Mouse (Mus musculus) heart, embryonic 15.5 days (tissue): ENCODE data around the gene Slc39a13. TPM values are rescaled to one million over a fixed set of nuclear protein-coding genes. Genes with fewer than 3 reads are reported as not detected.

Experiments used
- ATAC-seq: fragments of 200-750 bp; cut with Nextera tagmentation; replicated peaks from 2 replicates; pipeline ENCODE4 v1.8.0; 2017; ENCODE audit warnings: low read depth, moderate TSS enrichment; ENCODE audit not compliant: insufficient number of reproducible peaks, insufficient read depth, low FRiP score
- H3K27ac ChIP-seq: fragments of 300-500 bp; sonication (generic); 2 replicates; pipeline ENCODE4 v1.5.1; 2015; ENCODE audit warnings: mild to moderate bottlenecking, inconsistent platforms
- H3K27me3 ChIP-seq: fragments of 300-500 bp; sonication (generic); 2 replicates; pipeline ENCODE4 v1.6.1; 2015; ENCODE audit warnings: inconsistent platforms
- H3K36me3 ChIP-seq: fragments of 300-500 bp; sonication (generic); 2 replicates; pipeline ENCODE4 v1.6.1; 2015; ENCODE audit warnings: mild to moderate bottlenecking, inconsistent platforms
- H3K4me1 ChIP-seq: fragments of 300-500 bp; sonication (generic); replicated peaks from 2 replicates; pipeline ENCODE4 v1.6.1; 2015; ENCODE audit warnings: inconsistent platforms
- H3K4me2 ChIP-seq: fragments of 300-500 bp; sonication (generic); 2 replicates; pipeline ENCODE4 v1.6.1; 2015; ENCODE audit warnings: inconsistent platforms, mild to moderate bottlenecking, moderate library complexity
- H3K4me3 ChIP-seq: fragments of 300-500 bp; sonication (generic); 2 replicates; pipeline ENCODE4 v1.5.1; 2015; ENCODE audit warnings: mild to moderate bottlenecking, inconsistent platforms
- H3K9ac ChIP-seq: fragments of 300-500 bp; sonication (generic); 2 replicates; pipeline ENCODE4 v1.6.1; 2015; ENCODE audit warnings: mild to moderate bottlenecking, inconsistent platforms
- H3K9me3 ChIP-seq: fragments of 300-500 bp; sonication (generic); replicated peaks from 2 replicates; pipeline ENCODE4 v1.6.1; 2016; ENCODE audit warnings: inconsistent platforms
- WGBS: fragments of 180-500 bp; shearing (Covaris S2); methylation state at CpG from one replicate; pipeline ENCODE4 v1.1.7; 2015; ENCODE audit warnings: mixed read lengths; 5-methylcytosine and 5-hydroxymethylcytosine counted together
- polyA plus RNA-seq: library from polyadenylated mRNA; unstranded; fragments of >200 nt; fragmentation: Nextera tagmentation; extraction: Ambion mirVana; gene quantifications from 2 replicates; pipeline ENCODE4 v1.2.1, GENCODE M21; 2015

Slc39a13 gene
- polyA plus RNA-seq, 1 experiment from 2014 or later, result 53.5 TPM

GRCm38 (mm10) chr2:91079026-91079384 lies 8.8 kb upstream of the Slc39a13 start:
- peak overlapping the region; percentile 69 for H3K9ac ChIP-seq
- H3K9me3 ChIP-seq, result no peaks in the 10 kb centered on the region
- ATAC-seq, result no peak; the same call in 1 of the 2 replicates
- H3K27me3 ChIP-seq, result no peaks in the 10 kb centered on the region
- peak overlapping the region; percentile 83 for H3K4me2 ChIP-seq
- peak overlapping the region; percentile 16; the same call in 1 of the 2 replicates for H3K27ac ChIP-seq
- peak overlapping the region; percentile 56 for H3K4me3 ChIP-seq
- peaks cover 18% of the 10 kb centered on the region for H3K4me1 ChIP-seq
- no peaks in the 10 kb centered on the region for H3K36me3 ChIP-seq
- 23% methylated on average over 5 of the region's 5 CpGs for whole genome bisulfite sequencing

- H3K4me2 ChIP-seq, result peak overlapping the region; percentile 83
- peaks cover 18% of the 10 kb centered on the region for H3K4me1 ChIP-seq
- H3K36me3 ChIP-seq, result no peaks in the 10 kb centered on the region
- H3K27me3 ChIP-seq, result no peaks in the 10 kb centered on the region
- ATAC-seq, result peak; percentile 62
- H3K27ac ChIP-seq, result peak overlapping the region; percentile 16; the same call in 1 of the 2 replicates
- peak overlapping the region; percentile 56 for H3K4me3 ChIP-seq
- under 1% methylated on average over 34 of the region's 36 CpGs for WGBS
- peak overlapping the region; percentile 69 for H3K9ac ChIP-seq
- no peaks in the 10 kb centered on the region for H3K9me3 ChIP-seq
These were observed 8.3 kb upstream of the Slc39a13 start for GRCm38 (mm10) chr2:91078314-91079025.

- Histone ChIP-seq H3K4me2 (peak overlapping the region; percentile 83), H3K27me3 (no peaks in the 10 kb centered on the region), H3K36me3 (no peaks in the 10 kb centered on the region), H3K4me1 (peaks cover 15% of the 10 kb centered on the region), H3K9ac (peak overlapping the region; percentile 69), H3K9me3 (no peaks in the 10 kb centered on the region), H3K27ac (0 out of 2 replicates have a peak overlapping the region, but pooled peaks have one; percentile 16), H3K4me3 (peak overlapping the region; percentile 56)
- 26% methylated on average over 12 of the region's 12 CpGs for WGBS
- ATAC-seq, result no peak
These were observed 7.7 kb upstream of the Slc39a13 start for GRCm38 (mm10) chr2:91077957-91078313.

- Histone ChIP-seq H3K4me2 (no peak overlapping the region), H3K9ac (no peak overlapping the region), H3K4me3 (no peak overlapping the region), H3K4me1 (peaks cover 27% of the 10 kb centered on the region), H3K9me3 (no peaks in the 10 kb centered on the region), H3K27ac (no peak overlapping the region), H3K27me3 (no peaks in the 10 kb centered on the region), H3K36me3 (peaks cover 7% of the 10 kb centered on the region; the same call in 1 of the 2 replicates)
- no peak for ATAC-seq
- WGBS, result 31% methylated on average over 1 of the region's 1 CpGs
These were observed 1.9 kb upstream of the Slc39a13 start for GRCm38 (mm10) chr2:91072092-91072491.

DNA sequence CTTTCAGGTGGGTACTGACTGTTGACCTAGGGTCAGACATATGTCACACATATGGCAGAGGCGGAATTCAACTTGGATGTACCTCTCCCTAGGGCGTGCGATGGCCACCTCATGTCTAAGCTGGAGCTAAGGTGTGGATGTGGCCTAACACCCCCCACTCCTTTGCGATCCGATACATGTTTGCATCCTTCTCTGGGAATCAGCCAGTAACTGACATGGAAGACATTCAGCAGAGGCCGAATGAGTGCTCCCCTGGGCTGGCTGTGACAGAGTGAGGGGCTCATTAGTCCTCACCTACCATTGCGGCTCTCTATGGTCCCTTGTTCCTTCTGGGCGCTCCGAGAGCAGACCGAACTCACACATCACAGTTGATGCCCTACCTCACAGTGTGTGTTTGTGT lies 842 bp upstream of the Slc39a13 start:
- ATAC-seq, result no peak
- 81% methylated on average over 10 of the region's 10 CpGs for WGBS
- H3K36me3 ChIP-seq, result peaks cover 10% of the 10 kb centered on the region; the same call in 1 of the 2 replicates

DNA sequence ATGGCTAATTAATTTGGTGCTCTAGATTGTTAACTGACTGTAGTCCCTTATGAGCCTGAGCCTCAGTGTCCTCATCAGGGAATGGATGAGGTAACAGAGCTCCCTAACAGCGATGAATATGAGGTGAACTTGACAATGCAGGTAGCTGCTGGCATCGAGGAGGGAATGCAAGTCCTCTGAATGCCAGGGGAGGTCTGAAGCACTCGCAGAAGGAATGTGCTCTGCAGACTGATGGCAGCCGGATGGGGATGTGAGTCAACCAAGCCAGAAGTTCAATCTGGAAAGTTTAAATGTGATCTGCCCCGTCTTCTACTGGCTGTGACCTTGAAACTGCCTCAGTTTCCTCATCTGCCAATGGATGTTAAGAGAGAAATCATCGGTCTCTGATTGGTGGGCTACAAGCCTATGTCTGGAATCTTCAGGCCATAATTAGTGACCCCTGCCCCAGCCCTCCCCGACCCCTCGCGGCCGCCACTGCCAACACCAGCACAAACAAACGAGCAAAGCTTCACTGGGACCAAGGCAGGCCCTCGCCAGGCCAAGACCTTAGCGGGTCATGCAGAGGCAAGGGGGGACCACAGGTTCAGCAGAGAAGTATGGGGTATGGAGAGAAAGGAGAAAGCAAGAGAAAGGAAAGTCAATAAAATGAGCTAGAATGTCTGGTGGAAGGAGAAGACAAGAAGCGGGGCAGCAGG lies 764 bp downstream of the Slc39a13 start:
- Histone ChIP-seq H3K36me3 (peaks cover 14% of the 10 kb centered on the region), H3K4me3 (peak overlapping the region; percentile 82), H3K4me1 (peaks cover 38% of the 10 kb centered on the region), H3K4me2 (peak overlapping the region; percentile 87), H3K9ac (peak overlapping the region; percentile 82), H3K27me3 (no peaks in the 10 kb centered on the region), H3K9me3 (no peaks in the 10 kb centered on the region), H3K27ac (peak overlapping the region; percentile 93)
- ATAC-seq, result no peak
- 5% methylated on average over 14 of the region's 14 CpGs for WGBS

More for the DNA sequence above, 842 bp upstream of the Slc39a13 start:
- Histone ChIP-seq H3K27me3 (no peaks in the 10 kb centered on the region), H3K9me3 (no peaks in the 10 kb centered on the region), H3K4me2 (peak overlapping the region; percentile 87), H3K4me1 (peaks cover 33% of the 10 kb centered on the region), H3K9ac (peak overlapping the region; percentile 82), H3K4me3 (peak overlapping the region; percentile 82), H3K27ac (peak overlapping the region; percentile 93)

- Histone ChIP-seq H3K27ac (peak overlapping the region; percentile 93), H3K27me3 (no peaks in the 10 kb centered on the region), H3K9me3 (no peaks in the 10 kb centered on the region), H3K4me1 (peaks cover 38% of the 10 kb centered on the region), H3K9ac (peak overlapping the region; percentile 82), H3K4me3 (peak overlapping the region; percentile 82), H3K36me3 (peaks cover 21% of the 10 kb centered on the region), H3K4me2 (peak overlapping the region; percentile 87)
- 39% methylated on average over 6 of the region's 6 CpGs for WGBS
- no peak for ATAC-seq
These were observed 1.4 kb downstream of the Slc39a13 start for GRCm38 (mm10) chr2:91068872-91069165.

GRCm38 (mm10) chr2:91068162-91068871 lies 1.9 kb downstream of the Slc39a13 start:
- no peak for ATAC-seq
- H3K4me1 ChIP-seq, result peaks cover 38% of the 10 kb centered on the region
- no peaks in the 10 kb centered on the region for H3K27me3 ChIP-seq
- H3K4me3 ChIP-seq, result peak overlapping the region; percentile 82
- H3K27ac ChIP-seq, result peak overlapping the region; percentile 93
- peak overlapping the region; percentile 82 for H3K9ac ChIP-seq
- H3K36me3 ChIP-seq, result peaks cover 26% of the 10 kb centered on the region
- H3K4me2 ChIP-seq, result peak overlapping the region; percentile 87
- no peaks in the 10 kb centered on the region for H3K9me3 ChIP-seq
- WGBS, result 56% methylated on average over 13 of the region's 13 CpGs

GRCm38 (mm10) chr2:91066455-91066854 lies 3.8 kb downstream of the Slc39a13 start:
- no peak overlapping the region for H3K4me2 ChIP-seq
- peak overlapping the region; percentile 38 for H3K27ac ChIP-seq
- H3K9me3 ChIP-seq, result no peaks in the 10 kb centered on the region
- no peaks in the 10 kb centered on the region for H3K27me3 ChIP-seq
- no peak overlapping the region for H3K4me3 ChIP-seq
- H3K9ac ChIP-seq, result no peak overlapping the region
- peaks cover 54% of the 10 kb centered on the region for H3K4me1 ChIP-seq
- WGBS, result 53% methylated on average over 3 of the region's 3 CpGs
- H3K36me3 ChIP-seq, result peaks cover 40% of the 10 kb centered on the region
- no peak; the same call in 1 of the 2 replicates for ATAC-seq

DNA sequence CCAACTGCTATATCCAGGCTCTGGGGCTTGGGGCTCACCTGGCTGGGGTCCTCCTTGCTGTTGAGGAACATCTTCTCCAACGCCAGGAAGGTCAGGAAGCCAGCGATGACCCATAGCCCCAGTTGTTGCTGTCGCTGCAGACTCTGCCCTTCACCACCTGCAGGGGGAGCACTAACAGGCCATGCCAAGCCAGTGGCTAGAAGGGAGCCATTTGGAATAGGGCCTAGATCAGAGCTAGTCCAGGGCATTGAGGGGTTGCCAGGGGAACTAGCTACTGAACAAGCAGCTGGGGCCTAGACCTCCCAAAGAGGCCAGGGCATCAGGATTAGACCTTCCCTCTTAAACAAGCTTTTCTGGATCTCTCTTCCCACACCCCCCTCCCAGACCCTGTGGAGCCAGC lies 4.7 kb downstream of the Slc39a13 start:
- no peak for ATAC-seq
- Histone ChIP-seq H3K4me2 (no peak overlapping the region), H3K9ac (no peak overlapping the region), H3K27ac (0 out of 2 replicates have a peak overlapping the region, but pooled peaks have one; percentile 38), H3K27me3 (no peaks in the 10 kb centered on the region), H3K36me3 (peaks cover 40% of the 10 kb centered on the region), H3K4me1 (peaks cover 56% of the 10 kb centered on the region), H3K9me3 (no peaks in the 10 kb centered on the region), H3K4me3 (no peak overlapping the region)
- 57% methylated on average over 3 of the region's 3 CpGs for WGBS

- no peak overlapping the region for H3K4me3 ChIP-seq
- H3K4me1 ChIP-seq, result peaks cover 55% of the 10 kb centered on the region
- peaks cover 49% of the 10 kb centered on the region for H3K36me3 ChIP-seq
- no peak overlapping the region for H3K9ac ChIP-seq
- H3K4me2 ChIP-seq, result no peak overlapping the region
- H3K27ac ChIP-seq, result no peak overlapping the region
- H3K27me3 ChIP-seq, result no peaks in the 10 kb centered on the region
- no peak for ATAC-seq
- H3K9me3 ChIP-seq, result no peaks in the 10 kb centered on the region
- WGBS, result 89% methylated on average over 6 of the region's 6 CpGs
These were observed 6.0 kb downstream of the Slc39a13 start for GRCm38 (mm10) chr2:91064211-91064610.
